Mouse (Mus musculus): ENCODE data around the gene Dnah7c.

The Dnah7c gene

GRCm38 (mm10) chr1:46856498-46856897, 431.1 kb downstream of the Dnah7c start:
- peak; percentile 43 for DNase-seq

All from lung, postnatal 36 days (tissue).